8 mouse cellular contexts compared by ENCODE assay signal in genomic region chr9:40811860-40812259, GRCm38 (mm10). TPM values are rescaled to one million over a fixed set of nuclear protein-coding genes. Genes with fewer than 3 reads are reported as not detected.
DNase-seq lines count a peak whose midpoint lies in the region; ATAC-seq lines count a peak whose summit lies in the region.

No protein-coding gene starts in this region.

- no peak overlapping the region for H3K4me3 ChIP-seq in hindbrain, embryonic 11.5 days (ENCODE audit: low read depth, low read length)
- no peak overlapping the region for H3K4me3 ChIP-seq in hindbrain, embryonic 14.5 days (replicated peaks; ENCODE audit: low read length)

- no peaks in the 10 kb centered on the region for H3K36me3 ChIP-seq in hindbrain, embryonic 11.5 days (ENCODE audit: control insufficient read depth, insufficient read depth, low read length)
- peaks cover 24% of the 10 kb centered on the region for H3K36me3 ChIP-seq in hindbrain, embryonic 14.5 days (replicated peaks; ENCODE audit: control insufficient read depth, insufficient read depth)

- peak; percentile 39 for DNase-seq in hindbrain, embryonic 11.5 days (ENCODE audit: low spot score)
- DNase-seq in hindbrain, embryonic 14.5 days (ENCODE audit: low spot score), result no peak
- peak; percentile 44 for DNase-seq in retina, embryonic 14.5 days (ENCODE audit: low spot score)
- DNase-seq in retina, postnatal 1 day, result no peak
- DNase-seq in cerebellum, postnatal 10 days, result peak; percentile 67 to 82
- peak; percentile 29 for DNase-seq in thymus, postnatal 25 days
- no peak for DNase-seq in adrenal gland, postnatal 4 days (ENCODE audit: low spot score in 2 of 2)
- DNase-seq in urinary bladder, postnatal 10 days (ENCODE audit: low spot score), result no peak

- no peak overlapping the region for H3K9ac ChIP-seq in hindbrain, embryonic 11.5 days (ENCODE audit: low read depth, low read length)
- no peak overlapping the region for H3K9ac ChIP-seq in hindbrain, embryonic 14.5 days

- no peaks in the 10 kb centered on the region for H3K27me3 ChIP-seq in hindbrain, embryonic 11.5 days (ENCODE audit: control insufficient read depth, insufficient read depth, low read length)
- H3K27me3 ChIP-seq in hindbrain, embryonic 14.5 days (ENCODE audit: control insufficient read depth, insufficient read depth, low read length), result no peaks in the 10 kb centered on the region

- H3K9me3 ChIP-seq in hindbrain, embryonic 11.5 days (ENCODE audit: control insufficient read depth, low read length), result no peaks in the 10 kb centered on the region
- H3K9me3 ChIP-seq in hindbrain, embryonic 14.5 days (ENCODE audit: control insufficient read depth, low read length), result no peaks in the 10 kb centered on the region

- no peaks in the 10 kb centered on the region; the same call in 1 of the 2 replicates for H3K4me1 ChIP-seq in hindbrain, embryonic 11.5 days (replicated peaks; ENCODE audit: control insufficient read depth, insufficient read depth, low read length)
- peaks cover 20% of the 10 kb centered on the region for H3K4me1 ChIP-seq in hindbrain, embryonic 14.5 days (replicated peaks; ENCODE audit: control insufficient read depth, insufficient read depth, low read length)

- 63% methylated on average over 2 of the region's 2 CpGs for WGBS in hindbrain, embryonic 11.5 days
- 64% methylated on average over 2 of the region's 2 CpGs for WGBS in hindbrain, embryonic 14.5 days

- no peak overlapping the region for H3K27ac ChIP-seq in hindbrain, embryonic 11.5 days (ENCODE audit: low read depth, low read length)
- no peak overlapping the region for H3K27ac ChIP-seq in hindbrain, embryonic 14.5 days

- no peak overlapping the region for H3K4me2 ChIP-seq in hindbrain, embryonic 11.5 days (replicated peaks; ENCODE audit: low read depth, low read length)
- no peak overlapping the region for H3K4me2 ChIP-seq in hindbrain, embryonic 14.5 days (replicated peaks)

- ATAC-seq in hindbrain, embryonic 11.5 days (ENCODE audit: low FRiP score), result no peak
- ATAC-seq in hindbrain, embryonic 14.5 days (ENCODE audit: low FRiP score), result no peak

RNA-seq across cellular contexts. Expression of gene Hspa8, which starts 11.1 kb away (rescaled TPM):
- 3,718 and 3,764 TPM in 2 replicates for polyA plus RNA-seq in hindbrain, embryonic 11.5 days (2014; fragmentation: Nextera tagmentation; extraction: Ambion mirVana)
- 2,885 and 3,458 TPM in 2 replicates for polyA plus RNA-seq in hindbrain, embryonic 14.5 days (2014; fragmentation: Nextera tagmentation; extraction: Ambion mirVana)
- 1,000 to 10,000 TPM; 1,260 to 1,409 TPM for total RNA-seq in adrenal gland, postnatal 4 days (2021)

Comparison
In these comparisons a context has a peak if more than half of its experiments do, and no peak if none do; other contexts are left out.
1. DNase-seq: peak in hindbrain, embryonic 11.5 days (single experiment), retina, embryonic 14.5 days (single experiment), cerebellum, postnatal 10 days (2 of 2) and thymus, postnatal 25 days (single experiment); none in hindbrain, embryonic 14.5 days (single experiment), retina, postnatal 1 day (single experiment), adrenal gland, postnatal 4 days (0 of 2) and urinary bladder, postnatal 10 days (single experiment).